Mouse (Mus musculus) CH12.LX (cell line): ENCODE results near the gene Dram2. TPM values are rescaled to one million over a fixed set of nuclear protein-coding genes. Genes with fewer than 3 reads are reported as not detected.
A peak's percentile ranks its signal among the peaks of the same experiment; 100 is the strongest.

Experiments
- DNase-seq: peaks from one replicate; pipeline ENCODE4 v3.0.0-alpha.2; 2013; ENCODE audit errors: extremely low read depth
- H3K27ac ChIP-seq: 2 replicates; pipeline ENCODE4 v1.5.1; 2012; ENCODE audit warnings: low read depth, mild to moderate bottlenecking, control low read depth, moderate library complexity; ENCODE audit not compliant: insufficient read depth
- H3K27me3 ChIP-seq: replicated peaks from 2 replicates; pipeline ENCODE3; 2012; ENCODE audit warnings: inconsistent platforms
- H3K36me3 ChIP-seq, 2 experiments: replicated peaks in 1 of 2; 2 replicates each; pipeline versions ENCODE3 to v1.6.1; 2012; ENCODE audit warnings: inconsistent platforms in 1 of 2, low read length in 1 of 2, mild to moderate bottlenecking in 1 of 2, mixed read lengths in 1 of 2, moderate library complexity in 1 of 2; ENCODE audit not compliant: control insufficient read depth in 1 of 2, insufficient read depth in 1 of 2
- H3K4me1 ChIP-seq, 2 experiments: 2 replicates each; pipeline ENCODE4 v1.6.1; 2012; ENCODE audit warnings: inconsistent platforms in 1 of 2, moderate library complexity in 1 of 2; ENCODE audit not compliant: insufficient read depth in 2 of 2, control insufficient read depth in 1 of 2
- H3K4me2 ChIP-seq: 2 replicates; pipeline ENCODE4 v1.6.1; 2012; ENCODE audit warnings: low read depth, mild to moderate bottlenecking, control low read depth; ENCODE audit not compliant: poor library complexity, insufficient read depth, severe bottlenecking
- H3K4me3 ChIP-seq, 3 experiments: fragments of 150-350 bp in 1 of 3; sonication (generic) in 1 of 3; replicated peaks in 1 of 3; 2 replicates each; pipeline versions ENCODE3 to v1.5.1; 2011 to 2012; ENCODE audit warnings: low read depth in 2 of 3, low read length in 2 of 3, mild to moderate bottlenecking in 2 of 3, moderate library complexity in 2 of 3, control low read depth in 1 of 3, improper control_type of control experiment in 1 of 3, inconsistent platforms in 1 of 3, mixed read lengths in 1 of 3; ENCODE audit not compliant: poor library complexity in 1 of 3
- H3K79me2 ChIP-seq: replicated peaks from 2 replicates; pipeline ENCODE4 v1.6.1; 2012; ENCODE audit warnings: mild to moderate bottlenecking, moderate library complexity; ENCODE audit not compliant: control insufficient read depth, poor library complexity, insufficient read depth, severe bottlenecking; ENCODE audit errors: extremely low read depth
- H3K9ac ChIP-seq: 2 replicates; pipeline ENCODE4 v1.6.1; 2012; ENCODE audit warnings: low read depth, mild to moderate bottlenecking, control low read depth, moderate library complexity; ENCODE audit not compliant: insufficient read depth
- H3K9me3 ChIP-seq: replicated peaks from 2 replicates; pipeline ENCODE3; 2012; ENCODE audit warnings: low read length, inconsistent platforms, mixed read lengths
- BHLHE40 ChIP-seq: IDR thresholded peaks from 2 replicates; pipeline ENCODE4 v1.6.1; 2011; ENCODE audit warnings: mild to moderate bottlenecking, low read depth, low read length, improper control_type of control experiment
- CHD1 ChIP-seq: IDR thresholded peaks from 2 replicates; pipeline ENCODE4 v1.6.1; 2012; ENCODE audit warnings: low read depth, low read length, improper control_type of control experiment, inconsistent platforms
- CTCF ChIP-seq, 2 experiments: IDR thresholded peaks in 1 of 2; conservative IDR thresholded peaks in 1 of 2; 2 replicates each; pipeline ENCODE4 v1.5.1; 2011 to 2012; ENCODE audit warnings: low read depth in 2 of 2, low read length in 2 of 2, improper control_type of control experiment in 1 of 2, inconsistent platforms in 1 of 2, mild to moderate bottlenecking in 1 of 2, moderate library complexity in 1 of 2
- E2F4 ChIP-seq: IDR thresholded peaks from 2 replicates; pipeline ENCODE4 v1.6.1; 2011; ENCODE audit warnings: low read depth, low read length, improper control_type of control experiment; ENCODE audit not compliant: insufficient replicate concordance
- EP300 ChIP-seq: IDR thresholded peaks from 2 replicates; pipeline ENCODE4 v1.6.1; 2011; ENCODE audit warnings: low read length, improper control_type of control experiment
- GABPA ChIP-seq: IDR thresholded peaks from 2 replicates; pipeline ENCODE4 v1.6.1; 2012; ENCODE audit warnings: low read depth, low read length, improper control_type of control experiment, inconsistent platforms; ENCODE audit not compliant: insufficient replicate concordance
- IRF4 ChIP-seq: IDR thresholded peaks from 2 replicates; pipeline ENCODE4 v1.6.1; 2014; ENCODE audit warnings: low read depth, mild to moderate bottlenecking, inconsistent platforms, low read length, improper control_type of control experiment
- JUND ChIP-seq: conservative IDR thresholded peaks from 2 replicates; pipeline ENCODE4 v1.6.1; 2011; ENCODE audit warnings: low read depth, low read length, improper control_type of control experiment
- MAFK ChIP-seq: IDR thresholded peaks from 2 replicates; pipeline ENCODE4 v1.6.1; 2011; ENCODE audit warnings: low read length, improper control_type of control experiment; ENCODE audit not compliant: insufficient replicate concordance
- MAX ChIP-seq: IDR thresholded peaks from 2 replicates; pipeline ENCODE4 v1.6.1; 2011; ENCODE audit warnings: low read length, improper control_type of control experiment
- RCOR1 ChIP-seq: conservative IDR thresholded peaks from 2 replicates; pipeline ENCODE4 v1.6.1; 2012; ENCODE audit warnings: low read depth, mild to moderate bottlenecking, inconsistent platforms, low read length, improper control_type of control experiment
- SMC3 ChIP-seq: IDR thresholded peaks from 2 replicates; pipeline ENCODE4 v1.6.1; 2011; ENCODE audit warnings: low read depth, low read length, improper control_type of control experiment
- TBP ChIP-seq: conservative IDR thresholded peaks from 2 replicates; pipeline ENCODE4 v1.6.1; 2011; ENCODE audit warnings: low read depth, low read length, improper control_type of control experiment
- USF1 ChIP-seq: IDR thresholded peaks from 2 replicates; pipeline ENCODE4 v1.6.1; 2014; ENCODE audit warnings: low read depth, mild to moderate bottlenecking, inconsistent platforms, low read length, improper control_type of control experiment
- ZMIZ1 ChIP-seq: IDR thresholded peaks from 2 replicates; pipeline ENCODE4 v1.6.1; 2012; ENCODE audit warnings: low read depth, mild to moderate bottlenecking, inconsistent platforms, low read length, improper control_type of control experiment
- dilution Hi-C: fragments of 300-500 bp; cut with MboI; formaldehyde crosslinking; loops from 2 replicates; pipeline ENCODE4 v1.14.3; 2020; ENCODE audit warnings: low sequenced_read_pairs; ENCODE audit not compliant: extremely low pct_unique_long_range_greater_than_20kb, extremely low pct_ligation_motif_present
- in situ Hi-C: fragments of 300-500 bp; cut with MboI; formaldehyde crosslinking; loops from 3 replicates; pipeline ENCODE4 v1.14.3; 2019; ENCODE audit warnings: low sequenced_read_pairs, low pct_ligation_motif_present, low pct_unique_long_range_greater_than_20kb, mixed read lengths
- polyA plus RNA-seq: library from polyadenylated mRNA; unstranded; fragments of >175 nt; gene quantifications from 2 replicates; pipeline ENCODE4 v1.2.1, GENCODE M21; 2012; ENCODE audit warnings: low read depth; ENCODE audit not compliant: insufficient read length
- total RNA-seq, 2 experiments: library from RNA; depleted of rRNA; stranded (reverse); fragments of 300-350 nt in 1 of 2; fragments of >200 nt in 1 of 2; gene quantifications; 2 replicates each; pipeline ENCODE4 v1.2.3; 2012 to 2014

Gene Dram2
- total and polyA plus RNA-seq, 3 experiments, result 20.3 to 62.4 (median 51.2) TPM

- Histone ChIP-seq H3K4me2 (peak overlapping the region; percentile 71; the same call in 1 of the 2 replicates), H3K9me3 (no peaks in the 10 kb centered on the region), H3K4me1 (peaks cover 9 to 59% of the 10 kb centered on the region in 2 experiments; a peak in 3 of 4 replicates), H3K36me3 (peaks cover 0 to 10% of the 10 kb centered on the region in 2 experiments), H3K9ac (peak overlapping the region; percentile 82), H3K79me2 (peaks cover 38% of the 10 kb centered on the region), H3K27ac (no peak overlapping the region), H3K4me3 (peak overlapping the region in 2 of 3 experiments; percentile 86 to 95), H3K27me3 (no peaks in the 10 kb centered on the region)
- dilution Hi-C loops (no loop called here), in situ Hi-C loops (no loop called here)
- TF ChIP-seq EP300 (no peak), GABPA (no peak), IRF4 (no peak), MAX (no peak), JUND (no peak), BHLHE40 (no peak), TBP (no peak), RCOR1 (no peak), E2F4 (no peak), CTCF (conservative IDR thresholded peaks at IDR 0.05 in 1 of 2, IDR thresholded peaks at IDR 0.05 in 1 of 2; ENCODE audit: low read depth in 2 of 2, low read length in 2 of 2) (no peak), USF1 (no peak), SMC3 (no peak), CHD1 (no peak), MAFK (no peak)
- no peak for DNase-seq
Observed at GRCm38 (mm10) chr3:106548971-106549370, 1.4 kb downstream of the Dram2 start.

GRCm38 (mm10) chr3:106553411-106553810 is 5.8 kb downstream of the Dram2 start:
- Histone ChIP-seq H3K36me3 (peaks cover 6 to 40% of the 10 kb centered on the region in 2 experiments), H3K4me2 (peak overlapping the region; percentile 51; the same call in 1 of the 2 replicates), H3K9ac (no peak overlapping the region), H3K9me3 (no peaks in the 10 kb centered on the region), H3K79me2 (peaks cover 11% of the 10 kb centered on the region; the same call in 1 of the 2 replicates), H3K27me3 (no peaks in the 10 kb centered on the region), H3K27ac (peak overlapping the region; percentile 59), H3K4me1 (peaks cover 7 to 73% of the 10 kb centered on the region in 2 experiments; a peak in 3 of 4 replicates), H3K4me3 (peak overlapping the region in 1 of 3 experiments; percentile 5)
- in situ Hi-C loops, result no loop called here
- TF ChIP-seq ZMIZ1 (no peak), TBP (0 out of 2 replicates have a peak, but pooled peaks have one; percentile 44)
- peak; percentile 72 for DNase-seq
- dilution Hi-C loops, result no loop called here
